Mouse (Mus musculus): Measurements from ENCODE around the gene Smarcd2. TPM values are rescaled to one million over a fixed set of nuclear protein-coding genes. Genes with fewer than 3 reads are reported as not detected.

Gene Smarcd2
- polyA plus RNA-seq (2011; ENCODE audit: insufficient read depth, insufficient read length, low replicate concordance, missing spikeins) = 52.2 and 76.9 TPM in 2 replicates

- H3K4me3 ChIP-seq (replicated peaks; ENCODE audit: control insufficient read depth, low read depth, low read length) = peak within 1 kb of the TSS; percentile 93
- H3K27ac ChIP-seq (ENCODE audit: control insufficient read depth, insufficient read depth, low read depth, low read length, poor library complexity) = peak within 1 kb of the TSS; percentile 96
- TF ChIP-seq CTCF (IDR thresholded peaks at IDR 0.05; ENCODE audit: control insufficient read depth, insufficient read depth, low read length) (no peak), POLR2A (IDR thresholded peaks at IDR 0.05; ENCODE audit: borderline replicate concordance, control insufficient read depth, low read depth, low read length) (peak; percentile 71)
- WGBS = under 1% methylated on average over 72 of the region's 72 CpGs
- H3K4me1 ChIP-seq (ENCODE audit: control insufficient read depth, insufficient read depth, low read length) = peaks cover 12% of the 10 kb centered on the region
Measured at GRCm38 (mm10) chr11:106272644-106273310, at the start of gene Smarcd2. Gene Smarcd2, minus strand, starts transcription at chr11:106272972.

- H3K27ac ChIP-seq (ENCODE audit: control insufficient read depth, insufficient read depth, low read depth, low read length, poor library complexity) = peak overlapping the region; percentile 32
- peaks cover 11% of the 10 kb centered on the region for H3K4me1 ChIP-seq (ENCODE audit: control insufficient read depth, insufficient read depth, low read length)
- 32% methylated on average over 21 of the region's 21 CpGs for WGBS
- no peak overlapping the region for H3K4me3 ChIP-seq (replicated peaks; ENCODE audit: control insufficient read depth, low read depth, low read length)
- TF ChIP-seq CTCF (IDR thresholded peaks at IDR 0.05; ENCODE audit: control insufficient read depth, insufficient read depth, low read length) (no peak; the same call in 1 of the 2 replicates), POLR2A (IDR thresholded peaks at IDR 0.05; ENCODE audit: borderline replicate concordance, control insufficient read depth, low read depth, low read length) (no peak)
Measured at GRCm38 (mm10) chr11:106318406-106319366, 45.9 kb upstream of the Smarcd2 start.

GRCm38 (mm10) chr11:106317801-106318200 lies 45.0 kb upstream of the Smarcd2 start:
- WGBS = 43% methylated on average over 7 of the region's 7 CpGs
- Histone ChIP-seq H3K27ac (ENCODE audit: control insufficient read depth, insufficient read depth, low read depth, low read length, poor library complexity) (peak overlapping the region; percentile 16; the same call in 1 of the 2 replicates), H3K4me3 (replicated peaks; ENCODE audit: control insufficient read depth, low read depth, low read length) (no peak overlapping the region), H3K4me1 (ENCODE audit: control insufficient read depth, insufficient read depth, low read length) (peaks cover 11% of the 10 kb centered on the region)
- TF ChIP-seq POLR2A (IDR thresholded peaks at IDR 0.05; ENCODE audit: borderline replicate concordance, control insufficient read depth, low read depth, low read length) (no peak), CTCF (IDR thresholded peaks at IDR 0.05; ENCODE audit: control insufficient read depth, insufficient read depth, low read length) (no peak)

- no peak overlapping the region for H3K27ac ChIP-seq (ENCODE audit: control insufficient read depth, insufficient read depth, low read depth, low read length, poor library complexity)
- H3K4me3 ChIP-seq (replicated peaks; ENCODE audit: control insufficient read depth, low read depth, low read length) = no peak overlapping the region
- WGBS = 86% methylated on average over 1 of the region's 1 CpGs
- H3K4me1 ChIP-seq (ENCODE audit: control insufficient read depth, insufficient read depth, low read length) = peaks cover 11% of the 10 kb centered on the region
- no peak for TF ChIP-seq CTCF (IDR thresholded peaks at IDR 0.05; ENCODE audit: control insufficient read depth, insufficient read depth, low read length)
- no peak for TF ChIP-seq POLR2A (IDR thresholded peaks at IDR 0.05; ENCODE audit: borderline replicate concordance, control insufficient read depth, low read depth, low read length)
Measured at GRCm38 (mm10) chr11:106316416-106316815, 43.6 kb upstream of the Smarcd2 start.

- TF ChIP-seq CTCF (IDR thresholded peaks at IDR 0.05; ENCODE audit: control insufficient read depth, insufficient read depth, low read length) (no peak), POLR2A (IDR thresholded peaks at IDR 0.05; ENCODE audit: borderline replicate concordance, control insufficient read depth, low read depth, low read length) (peak; percentile 69)
- peak within 1 kb of the TSS; percentile 90 for H3K4me3 ChIP-seq (replicated peaks; ENCODE audit: control insufficient read depth, low read depth, low read length)
- peak within 1 kb of the TSS; percentile 89 for H3K27ac ChIP-seq (ENCODE audit: control insufficient read depth, insufficient read depth, low read depth, low read length, poor library complexity)
- peaks cover 9% of the 10 kb centered on the region; the same call in 1 of the 2 replicates for H3K4me1 ChIP-seq (ENCODE audit: control insufficient read depth, insufficient read depth, low read length)
- 8% methylated on average over 9 of the region's 9 CpGs for WGBS
Measured at GRCm38 (mm10) chr11:106314333-106314812, 41.6 kb upstream of the Smarcd2 start, which contains the start of gene Cd79b. Gene Cd79b, minus strand, starts transcription at chr11:106314762.

- H3K4me3 ChIP-seq (replicated peaks; ENCODE audit: control insufficient read depth, low read depth, low read length) = peak overlapping the region; percentile 90
- WGBS = 17% methylated on average over 5 of the region's 5 CpGs
- H3K4me1 ChIP-seq (ENCODE audit: control insufficient read depth, insufficient read depth, low read length) = peaks cover 7% of the 10 kb centered on the region; the same call in 1 of the 2 replicates
- H3K27ac ChIP-seq (ENCODE audit: control insufficient read depth, insufficient read depth, low read depth, low read length, poor library complexity) = peak overlapping the region; percentile 89
- 0 out of 2 replicates have a peak, but pooled peaks have one; percentile 19 for TF ChIP-seq POLR2A (IDR thresholded peaks at IDR 0.05; ENCODE audit: borderline replicate concordance, control insufficient read depth, low read depth, low read length)
- no peak for TF ChIP-seq CTCF (IDR thresholded peaks at IDR 0.05; ENCODE audit: control insufficient read depth, insufficient read depth, low read length)
Measured at GRCm38 (mm10) chr11:106313533-106313932, 40.8 kb upstream of the Smarcd2 start.

GRCm38 (mm10) chr11:106310123-106310522 lies 37.4 kb upstream of the Smarcd2 start:
- peak; percentile 77; the same call in 1 of the 2 replicates for TF ChIP-seq POLR2A (IDR thresholded peaks at IDR 0.05; ENCODE audit: borderline replicate concordance, control insufficient read depth, low read depth, low read length)
- no peak for TF ChIP-seq CTCF (IDR thresholded peaks at IDR 0.05; ENCODE audit: control insufficient read depth, insufficient read depth, low read length)
- Histone ChIP-seq H3K4me3 (replicated peaks; ENCODE audit: control insufficient read depth, low read depth, low read length) (peak overlapping the region; percentile 46), H3K27ac (ENCODE audit: control insufficient read depth, insufficient read depth, low read depth, low read length, poor library complexity) (peak overlapping the region; percentile 92), H3K4me1 (ENCODE audit: control insufficient read depth, insufficient read depth, low read length) (no peaks in the 10 kb centered on the region; the same call in 1 of the 2 replicates)
- 60% methylated on average over 5 of the region's 5 CpGs for WGBS

Measured in bone marrow, adult 2 months (tissue).